Mouse (Mus musculus) forebrain, postnatal 0 days (tissue): ENCODE results near the gene Mis12. TPM values are rescaled to one million over a fixed set of nuclear protein-coding genes. Genes with fewer than 3 reads are reported as not detected.
A peak's percentile ranks its signal among the peaks of the same experiment; 100 is the strongest.

Source experiments
- ATAC-seq: fragments of 200-750 bp; cut with Nextera tagmentation; 2 replicates; pipeline ENCODE4 v1.8.0; 2017; ENCODE audit warnings: mild to moderate bottlenecking, moderate library complexity
- DNase-seq: peaks from one replicate; pipeline ENCODE4 v3.0.0-alpha.2; 2015
- H3K27ac ChIP-seq: fragments of 300-500 bp; sonication (generic); 2 replicates; pipeline ENCODE4 v1.5.1; 2014; ENCODE audit warnings: low read depth, mild to moderate bottlenecking, antibody characterized with exemption, low read length, moderate library complexity, mixed read lengths
- H3K27me3 ChIP-seq: fragments of 300-500 bp; sonication (generic); 2 replicates; pipeline ENCODE4 v1.6.1; 2014; ENCODE audit warnings: mild to moderate bottlenecking, low read length, mixed read lengths; ENCODE audit not compliant: insufficient read depth
- H3K36me3 ChIP-seq: fragments of 300-500 bp; sonication (generic); 2 replicates; pipeline ENCODE4 v1.6.1; 2014; ENCODE audit warnings: mild to moderate bottlenecking, moderate library complexity; ENCODE audit not compliant: insufficient read depth
- H3K4me1 ChIP-seq: fragments of 300-500 bp; sonication (generic); 2 replicates; pipeline ENCODE4 v1.6.1; 2014; ENCODE audit warnings: antibody characterized with exemption; ENCODE audit not compliant: insufficient read depth
- H3K4me2 ChIP-seq: fragments of 300-500 bp; sonication (generic); 2 replicates; pipeline ENCODE4 v1.6.1; 2014; ENCODE audit warnings: low read depth, mild to moderate bottlenecking, moderate library complexity
- H3K4me3 ChIP-seq: fragments of 300-500 bp; sonication (generic); 2 replicates; pipeline ENCODE4 v1.5.1; 2014; ENCODE audit warnings: low read depth, low read length, mixed read lengths
- H3K9ac ChIP-seq: fragments of 300-500 bp; sonication (generic); 2 replicates; pipeline ENCODE4 v1.6.1; 2014; ENCODE audit warnings: mild to moderate bottlenecking
- H3K9me3 ChIP-seq: fragments of 300-500 bp; sonication (generic); 2 replicates; pipeline ENCODE4 v1.6.1; 2016; ENCODE audit warnings: low read length
- CTCF ChIP-seq: sonication (generic); IDR thresholded peaks from 2 replicates; pipeline ENCODE4 v1.5.1; 2016; ENCODE audit warnings: antibody characterized with exemption, control low read depth, low read depth
- WGBS: fragments of 180-500 bp; shearing (Covaris S2); extraction: QIAGEN DNeasy Blood & Tissue Kit; methylation state at CpG from one replicate; pipeline ENCODE4 v1.1.7; 2014; 5-methylcytosine and 5-hydroxymethylcytosine counted together
- polyA plus RNA-seq: library from polyadenylated mRNA; unstranded; fragments of >200 nt; fragmentation: Nextera tagmentation; extraction: Ambion mirVana; gene quantifications from 2 replicates; pipeline ENCODE4 v1.2.1, GENCODE M21; 2015
- total RNA-seq: library from RNA; depleted of rRNA; stranded (reverse); fragments of >200 nt; gene quantifications from 2 replicates; pipeline ENCODE4 v1.2.3, GENCODE M21; 2014

The Mis12 gene
- total and polyA plus RNA-seq, 2 experiments from 2014 or later = 13.9 to 15.3 TPM

DNA sequence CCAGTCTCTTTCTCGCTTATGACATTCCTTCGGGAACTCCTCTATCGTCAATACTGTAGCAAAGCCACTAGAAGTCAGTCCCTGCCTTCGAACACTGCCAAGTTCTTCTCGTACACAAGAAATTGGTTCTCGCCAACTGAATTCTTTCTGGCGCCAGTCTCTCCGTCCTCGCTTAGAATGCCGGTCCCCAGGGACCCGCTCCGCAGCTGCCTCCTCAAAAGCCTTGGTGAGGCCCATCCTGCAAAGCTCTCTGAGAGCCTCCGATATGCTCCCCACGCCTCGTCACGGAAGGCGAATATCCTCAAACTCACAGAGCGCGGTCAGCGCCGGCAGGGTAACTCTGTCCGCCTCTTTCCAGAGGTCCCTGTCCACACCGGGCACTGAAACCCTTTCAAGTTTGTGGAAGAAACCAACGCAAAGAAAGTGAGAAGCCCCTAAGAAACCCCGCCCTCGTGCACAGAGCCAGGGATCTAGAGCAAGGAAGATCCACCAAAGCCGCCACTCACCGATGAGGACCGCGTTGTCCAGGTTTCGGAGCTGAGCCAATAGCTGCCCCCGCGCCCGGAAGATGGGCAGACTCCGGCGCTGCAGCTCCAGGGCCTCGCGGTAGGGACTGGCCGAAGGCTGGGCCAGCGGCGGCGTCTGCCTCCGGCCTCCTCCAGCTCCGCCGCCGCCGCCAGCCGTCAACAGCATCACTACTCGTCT lies 15.6 kb upstream of the Mis12 start:
- H3K9ac ChIP-seq = peak overlapping the region; percentile 62
- peaks cover 21% of the 10 kb centered on the region for H3K36me3 ChIP-seq
- ATAC-seq (peak; percentile 43), DNase-seq (no peak)
- peak overlapping the region; percentile 92 for H3K4me3 ChIP-seq
- H3K27ac ChIP-seq = peak overlapping the region; percentile 67
- no peaks in the 10 kb centered on the region for H3K27me3 ChIP-seq
- H3K4me1 ChIP-seq = peaks cover 14% of the 10 kb centered on the region
- no peaks in the 10 kb centered on the region for H3K9me3 ChIP-seq
- no peak for TF ChIP-seq CTCF
- H3K4me2 ChIP-seq = peak overlapping the region; percentile 95
- WGBS = under 1% methylated on average over 49 of the region's 49 CpGs

DNA sequence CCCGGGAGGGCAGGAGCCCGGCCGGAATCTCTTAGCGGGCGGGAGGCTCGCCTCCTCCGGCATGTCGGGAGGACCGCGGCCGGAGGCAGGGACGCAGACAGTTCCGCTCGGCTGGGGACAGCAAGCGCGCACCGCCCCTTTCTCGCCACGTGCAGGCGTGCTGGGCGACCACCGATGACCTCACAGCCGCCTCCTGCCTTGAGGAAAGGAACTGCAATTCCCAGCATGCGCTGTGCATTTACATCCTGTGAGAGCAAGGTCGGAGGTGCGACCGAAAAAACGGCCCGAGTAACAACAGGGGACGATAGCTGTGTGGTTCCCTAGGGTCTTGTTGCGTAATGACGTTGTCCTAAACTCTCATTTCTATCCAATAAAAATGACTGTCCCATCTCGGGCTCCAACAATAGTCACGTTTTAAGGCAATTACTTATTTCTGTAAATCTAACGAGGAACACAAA lies 15.1 kb upstream of the Mis12 start, which contains the start of gene Dhx33:
Dhx33 (minus strand) TSS at position 122 of the 458 bp plus-strand sequence.
- DNase-seq = peak; percentile 99
- H3K36me3 ChIP-seq = peaks cover 21% of the 10 kb centered on the region
- H3K4me3 ChIP-seq = peak within 1 kb of the TSS; percentile 92
- peak within 1 kb of the TSS; percentile 95 for H3K4me2 ChIP-seq
- peak; percentile 61 for TF ChIP-seq CTCF
- peak; percentile 98 for ATAC-seq
- H3K27me3 ChIP-seq = no peaks in the 10 kb centered on the region
- H3K27ac ChIP-seq = peak within 1 kb of the TSS; percentile 67
- WGBS = under 1% methylated on average over 35 of the region's 35 CpGs
- H3K9me3 ChIP-seq = no peaks in the 10 kb centered on the region
- peak within 1 kb of the TSS; percentile 62 for H3K9ac ChIP-seq
- H3K4me1 ChIP-seq = peaks cover 14% of the 10 kb centered on the region

DNA sequence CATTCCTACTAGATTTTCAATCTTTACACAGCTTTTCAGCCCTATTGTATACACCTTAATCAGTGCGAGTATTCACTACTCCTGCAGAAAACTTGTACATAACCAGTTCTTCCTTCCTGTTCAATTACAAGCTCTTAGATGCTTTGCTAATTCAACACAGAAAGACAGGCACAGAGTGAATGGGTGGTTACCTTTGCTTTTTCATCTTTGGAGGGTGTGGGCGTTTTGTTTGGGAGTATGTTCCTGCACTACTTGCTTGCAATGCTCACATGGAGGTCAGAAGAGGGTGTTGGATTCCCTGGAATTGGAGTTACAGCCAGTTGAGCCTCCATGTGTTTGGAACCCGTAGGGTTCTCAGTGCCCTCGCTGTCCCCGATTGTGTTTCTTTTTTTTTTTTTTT lies 14.4 kb upstream of the Mis12 start:
- Histone ChIP-seq H3K27me3 (no peaks in the 10 kb centered on the region), H3K27ac (0 out of 2 replicates have a peak overlapping the region, but pooled peaks have one; percentile 31), H3K4me3 (peak overlapping the region; percentile 92)

DNA sequence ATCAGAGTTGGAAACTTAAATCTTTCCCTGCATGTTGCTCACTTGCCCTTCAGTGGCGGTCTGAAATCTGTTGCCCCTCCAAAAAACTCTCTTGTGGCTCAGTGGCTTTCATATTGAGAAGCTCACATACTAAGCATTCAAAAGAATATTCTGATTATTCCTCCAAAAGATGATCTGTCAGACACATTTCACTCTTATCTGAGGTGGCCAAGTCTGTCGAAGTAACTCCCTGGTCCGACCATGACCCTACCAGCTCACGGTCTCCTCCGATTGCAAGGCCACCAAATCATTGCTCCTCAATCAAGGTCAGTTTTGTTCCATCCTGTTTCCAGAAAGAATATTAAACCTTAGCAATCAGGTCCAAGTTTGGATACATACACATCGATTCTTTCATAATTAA lies 12.4 kb upstream of the Mis12 start:
- H3K36me3 ChIP-seq = peaks cover 33% of the 10 kb centered on the region
- DNase-seq (no peak), ATAC-seq (no peak)
- no peak overlapping the region for H3K9ac ChIP-seq
- H3K27me3 ChIP-seq = no peaks in the 10 kb centered on the region
- peaks cover 14% of the 10 kb centered on the region for H3K4me1 ChIP-seq
- WGBS = 98% methylated on average over 6 of the region's 6 CpGs
- H3K4me3 ChIP-seq = no peak overlapping the region
- H3K4me2 ChIP-seq = no peak overlapping the region
- no peak for TF ChIP-seq CTCF
- no peak overlapping the region for H3K27ac ChIP-seq
- no peaks in the 10 kb centered on the region for H3K9me3 ChIP-seq

More for the DNA sequence above, 14.4 kb upstream of the Mis12 start:
- Histone ChIP-seq H3K4me2 (peak overlapping the region; percentile 45), H3K9ac (0 out of 2 replicates have a peak overlapping the region, but pooled peaks have one; percentile 2), H3K9me3 (no peaks in the 10 kb centered on the region), H3K36me3 (peaks cover 21% of the 10 kb centered on the region), H3K4me1 (peaks cover 14% of the 10 kb centered on the region)
- WGBS = 51% methylated on average over 5 of the region's 5 CpGs
- ATAC-seq (no peak), DNase-seq (peak; percentile 15)
- no peak for TF ChIP-seq CTCF

DNA sequence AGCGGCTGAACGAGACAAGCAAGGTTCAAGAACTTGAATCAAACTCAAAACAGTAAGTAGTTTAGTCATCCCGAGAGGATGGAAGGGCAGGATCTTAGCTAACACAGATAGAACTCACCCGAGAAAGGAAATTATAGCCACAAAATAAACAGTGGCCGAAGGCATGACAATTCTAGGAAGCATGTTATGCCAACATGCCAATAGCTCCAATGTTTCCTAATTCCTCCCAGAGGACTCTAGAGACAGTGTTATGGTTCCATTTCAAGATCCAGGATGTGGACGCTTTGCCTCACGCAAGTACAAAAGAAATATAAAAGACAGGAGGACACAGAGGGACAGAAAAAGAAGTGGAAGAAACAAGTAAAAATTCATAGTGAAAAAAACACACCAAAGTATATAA lies 11.6 kb upstream of the Mis12 start:
- DNase-seq (no peak), ATAC-seq (no peak)
- no peak overlapping the region for H3K4me3 ChIP-seq
- no peaks in the 10 kb centered on the region for H3K27me3 ChIP-seq
- no peak overlapping the region for H3K27ac ChIP-seq
- peaks cover 40% of the 10 kb centered on the region for H3K36me3 ChIP-seq
- H3K4me1 ChIP-seq = peaks cover 12% of the 10 kb centered on the region
- no peak overlapping the region for H3K9ac ChIP-seq
- 93% methylated on average over 7 of the region's 7 CpGs for WGBS
- H3K9me3 ChIP-seq = no peaks in the 10 kb centered on the region
- H3K4me2 ChIP-seq = no peak overlapping the region
- no peak for TF ChIP-seq CTCF

DNA sequence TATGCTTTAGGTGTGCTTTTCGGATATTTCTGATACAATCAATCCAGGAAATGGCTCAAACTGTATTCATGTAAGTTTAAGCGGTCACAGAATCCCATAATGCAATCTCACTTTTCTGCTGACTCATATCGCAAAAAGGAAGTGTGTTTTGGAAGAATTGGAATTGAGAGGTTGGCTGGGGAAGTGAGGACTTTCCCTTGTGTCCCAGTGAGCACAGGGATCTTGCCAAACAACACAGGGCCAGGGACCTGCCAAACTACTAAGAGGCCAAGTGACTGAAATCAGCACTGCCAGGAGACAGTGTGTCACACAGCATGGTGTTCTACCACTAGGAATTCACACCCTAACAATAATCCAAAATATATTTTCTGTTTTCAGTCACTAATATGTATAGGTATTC lies 11.1 kb upstream of the Mis12 start:
- 94% methylated on average over 3 of the region's 3 CpGs for WGBS
- H3K4me3 ChIP-seq = no peak overlapping the region
- H3K27ac ChIP-seq = no peak overlapping the region
- peaks cover 40% of the 10 kb centered on the region for H3K36me3 ChIP-seq
- no peak for DNase-seq
- no peak overlapping the region for H3K9ac ChIP-seq
- ATAC-seq = no peak
- H3K4me2 ChIP-seq = no peak overlapping the region
- no peaks in the 10 kb centered on the region for H3K27me3 ChIP-seq
- no peak for TF ChIP-seq CTCF
- H3K9me3 ChIP-seq = no peaks in the 10 kb centered on the region
- peaks cover 7% of the 10 kb centered on the region; the same call in 1 of the 2 replicates for H3K4me1 ChIP-seq

DNA sequence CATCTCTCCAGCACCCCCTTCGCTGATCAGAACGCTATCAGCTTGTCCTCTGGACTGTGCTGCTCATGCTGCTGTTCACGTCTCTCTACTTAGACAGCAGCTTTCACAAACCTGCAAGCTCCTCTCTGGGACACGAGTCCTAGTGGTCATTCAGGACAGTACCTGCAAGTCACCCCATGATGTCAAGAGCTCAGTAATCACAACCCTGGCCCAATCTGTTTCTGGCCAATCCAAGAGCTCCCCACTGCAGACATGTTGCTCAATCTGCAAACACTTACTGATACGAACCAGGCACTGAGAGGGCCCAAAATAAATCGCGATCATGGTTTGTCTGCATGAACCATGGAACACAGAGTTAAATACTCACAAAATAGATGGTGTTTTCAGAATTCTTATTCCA lies 6.7 kb upstream of the Mis12 start:
- WGBS = 91% methylated on average over 7 of the region's 7 CpGs
- peaks cover 39% of the 10 kb centered on the region for H3K36me3 ChIP-seq
- ATAC-seq = no peak

More for the DNA sequence above, 6.7 kb upstream of the Mis12 start:
- Histone ChIP-seq H3K4me1 (peaks cover 8% of the 10 kb centered on the region), H3K9me3 (no peaks in the 10 kb centered on the region), H3K4me3 (no peak overlapping the region), H3K9ac (no peak overlapping the region), H3K27me3 (no peaks in the 10 kb centered on the region), H3K27ac (no peak overlapping the region), H3K4me2 (no peak overlapping the region)
- TF ChIP-seq CTCF = no peak
- no peak for DNase-seq
